Mouse (Mus musculus) midbrain, embryonic 16.5 days (tissue): ENCODE measurements around the gene Olfr598. TPM values are rescaled to one million over a fixed set of nuclear protein-coding genes. Genes with fewer than 3 reads are reported as not detected.
"Not testable (repeated sequence)": the region's sequence is repeated elsewhere in the genome, so short reads cannot be mapped to it uniquely, and the experiment has no call there.

Experiments
- ATAC-seq: fragments of 200-750 bp; cut with Nextera tagmentation; 2 replicates; pipeline ENCODE4 v1.8.0; 2017; ENCODE audit warnings: moderate TSS enrichment
- H3K27ac ChIP-seq: fragments of 300-500 bp; sonication (generic); 2 replicates; pipeline ENCODE4 v1.5.1; 2014; ENCODE audit warnings: mild to moderate bottlenecking, low read length, mixed read lengths
- H3K27me3 ChIP-seq: fragments of 300-500 bp; sonication (generic); 2 replicates; pipeline ENCODE4 v1.6.1; 2014; ENCODE audit warnings: low read depth, low read length, mixed read lengths; ENCODE audit not compliant: control insufficient read depth, insufficient read depth
- H3K36me3 ChIP-seq: fragments of 300-500 bp; sonication (generic); 2 replicates; pipeline ENCODE4 v1.6.1; 2014; ENCODE audit warnings: mild to moderate bottlenecking, low read length, moderate library complexity, mixed read lengths; ENCODE audit not compliant: control insufficient read depth, insufficient read depth
- H3K4me1 ChIP-seq: fragments of 300-500 bp; sonication (generic); 2 replicates; pipeline ENCODE4 v1.6.1; 2014; ENCODE audit warnings: mild to moderate bottlenecking, low read length, mixed read lengths; ENCODE audit not compliant: control insufficient read depth, insufficient read depth
- H3K4me2 ChIP-seq: fragments of 300-500 bp; sonication (generic); 2 replicates; pipeline ENCODE4 v1.6.1; 2014; ENCODE audit warnings: mild to moderate bottlenecking, low read length, mixed read lengths
- H3K4me3 ChIP-seq: fragments of 300-500 bp; sonication (generic); 2 replicates; pipeline ENCODE4 v1.5.1; 2014; ENCODE audit warnings: low read depth, mild to moderate bottlenecking, low read length, moderate library complexity, mixed read lengths
- H3K9ac ChIP-seq: fragments of 300-500 bp; sonication (generic); 2 replicates; pipeline ENCODE4 v1.6.1; 2014; ENCODE audit warnings: low read depth, low read length, mixed read lengths
- H3K9me3 ChIP-seq: fragments of 300-500 bp; sonication (generic); replicated peaks from 2 replicates; pipeline ENCODE4 v1.6.1; 2014; ENCODE audit warnings: mild to moderate bottlenecking, low read length, mixed read lengths; ENCODE audit not compliant: control insufficient read depth, poor library complexity, severe bottlenecking
- WGBS: fragments of 180-500 bp; shearing (Covaris S2); extraction: QIAGEN DNeasy Blood & Tissue Kit; methylation state at CpG from one replicate; pipeline ENCODE4 v1.1.7; 2014; 5-methylcytosine and 5-hydroxymethylcytosine counted together
- polyA plus RNA-seq: library from polyadenylated mRNA; unstranded; fragments of >200 nt; fragmentation: Nextera tagmentation; extraction: Ambion mirVana; gene quantifications from 2 replicates; pipeline ENCODE4 v1.2.1, GENCODE M21; 2015

The Olfr598 gene
- not detected in 2 replicates for polyA plus RNA-seq

- Histone ChIP-seq H3K4me2 (no peak within 1 kb of the TSS), H3K4me1 (no peaks in the 10 kb centered on the region), H3K36me3 (no peaks in the 10 kb centered on the region), H3K9ac (no peak within 1 kb of the TSS), H3K27me3 (no peaks in the 10 kb centered on the region), H3K4me3 (no peak within 1 kb of the TSS), H3K9me3 (no peaks in the 10 kb centered on the region), H3K27ac (no peak within 1 kb of the TSS)
- ATAC-seq, result no peak
These were observed at the start of gene Olfr598 for GRCm38 (mm10) chr7:103323268-103323667. Gene Olfr598, plus strand, starts transcription at chr7:103323568.

- not testable (repeated sequence) for H3K27me3 ChIP-seq, H3K9ac ChIP-seq, H3K4me1 ChIP-seq, H3K4me2 ChIP-seq, ATAC-seq, H3K9me3 ChIP-seq, H3K36me3 ChIP-seq, H3K27ac ChIP-seq, H3K4me3 ChIP-seq
- 79% methylated on average over 2 of the region's 2 CpGs for WGBS
These were observed 18.0 kb upstream of the Olfr598 start, which contains the start of gene Olfr596 for GRCm38 (mm10) chr7:103305348-103305747. Gene Olfr596, plus strand, starts transcription at chr7:103305648.

GRCm38 (mm10) chr7:103316015-103316414, 7.4 kb upstream of the Olfr598 start, which contains the start of gene Olfr597:
Gene Olfr597, plus strand, starts transcription at chr7:103316315.
- not testable (repeated sequence) for H3K27ac ChIP-seq, H3K9me3 ChIP-seq, H3K27me3 ChIP-seq, H3K4me1 ChIP-seq, ATAC-seq, H3K9ac ChIP-seq, H3K4me3 ChIP-seq, H3K36me3 ChIP-seq, H3K4me2 ChIP-seq
- WGBS, result 88% methylated on average over 2 of the region's 2 CpGs

GRCm38 (mm10) chr7:103335617-103336016, 12.2 kb downstream of the Olfr598 start, which contains the start of gene Olfr599:
Gene Olfr599, plus strand, starts transcription at chr7:103335917.
- H3K4me3 ChIP-seq, result no peak within 1 kb of the TSS
- H3K27me3 ChIP-seq, result no peaks in the 10 kb centered on the region
- no peaks in the 10 kb centered on the region for H3K4me1 ChIP-seq
- ATAC-seq, result no peak
- H3K9me3 ChIP-seq, result no peaks in the 10 kb centered on the region
- no peak within 1 kb of the TSS for H3K27ac ChIP-seq
- 91% methylated on average over 1 of the region's 1 CpGs for WGBS
- no peak within 1 kb of the TSS for H3K4me2 ChIP-seq
- H3K9ac ChIP-seq, result no peak within 1 kb of the TSS
- no peaks in the 10 kb centered on the region for H3K36me3 ChIP-seq

GRCm38 (mm10) chr7:103349569-103349968, 26.2 kb downstream of the Olfr598 start, which contains the start of gene Olfr600:
Gene Olfr600, minus strand, starts transcription at chr7:103349669.
- Histone ChIP-seq H3K27ac (no peak within 1 kb of the TSS), H3K4me1 (no peaks in the 10 kb centered on the region), H3K4me3 (no peak within 1 kb of the TSS), H3K9me3 (no peaks in the 10 kb centered on the region), H3K27me3 (no peaks in the 10 kb centered on the region), H3K36me3 (no peaks in the 10 kb centered on the region), H3K9ac (no peak within 1 kb of the TSS), H3K4me2 (no peak within 1 kb of the TSS)
- ATAC-seq, result no peak

GRCm38 (mm10) chr7:103362555-103362954, 39.2 kb downstream of the Olfr598 start, which contains the start of gene Olfr601:
Gene Olfr601, minus strand, starts transcription at chr7:103362655.
- H3K4me1 ChIP-seq, result no peaks in the 10 kb centered on the region
- WGBS, result 87% methylated on average over 1 of the region's 1 CpGs
- H3K36me3 ChIP-seq, result no peaks in the 10 kb centered on the region
- H3K4me2 ChIP-seq, result no peak within 1 kb of the TSS
- ATAC-seq, result no peak
- H3K27ac ChIP-seq, result no peak within 1 kb of the TSS
- H3K9ac ChIP-seq, result no peak within 1 kb of the TSS
- H3K4me3 ChIP-seq, result no peak within 1 kb of the TSS
- no peaks in the 10 kb centered on the region for H3K9me3 ChIP-seq
- no peaks in the 10 kb centered on the region for H3K27me3 ChIP-seq

Other genes starting within 250 kb of the Olfr598 start
- gene Olfr584, start 241.7 kb upstream of the Olfr598 start, polyA plus RNA-seq, result not detected in 2 replicates
- gene Olfr585, start 225.8 kb upstream of the Olfr598 start, polyA plus RNA-seq, result not detected in 2 replicates
- not detected in 2 replicates for gene Olfr586, start 197.9 kb upstream of the Olfr598 start, polyA plus RNA-seq
- not detected in 2 replicates for gene Olfr588-ps1, start 182.7 kb upstream of the Olfr598 start, polyA plus RNA-seq
- gene Olfr589, start 167.2 kb upstream of the Olfr598 start, polyA plus RNA-seq, result not detected in 2 replicates
- gene Olfr591, start 145.2 kb upstream of the Olfr598 start, polyA plus RNA-seq, result not detected in 2 replicates
- gene Olfr592, start 138.8 kb upstream of the Olfr598 start, polyA plus RNA-seq, result not detected in 2 replicates
- not detected in 2 replicates for gene Olfr593, start 111.7 kb upstream of the Olfr598 start, polyA plus RNA-seq
- not detected in 2 replicates for gene Olfr594, start 106.6 kb upstream of the Olfr598 start, polyA plus RNA-seq
- not detected in 2 replicates for gene Usp17ld, start 71.1 kb upstream of the Olfr598 start, polyA plus RNA-seq
- gene Olfr596, start 17.9 kb upstream of the Olfr598 start, polyA plus RNA-seq, result 0.06 TPM in 1 of 2 replicates, not detected in the other
- not detected in 2 replicates for gene Olfr597, start 7.3 kb upstream of the Olfr598 start, polyA plus RNA-seq
- not detected in 2 replicates for gene Olfr599, start 12.3 kb downstream of the Olfr598 start, polyA plus RNA-seq
- not detected in 2 replicates for gene Olfr600, start 26.1 kb downstream of the Olfr598 start, polyA plus RNA-seq
- not detected in 2 replicates for gene Olfr601, start 39.1 kb downstream of the Olfr598 start, polyA plus RNA-seq
- not detected in 2 replicates for gene Olfr603, start 62.6 kb downstream of the Olfr598 start, polyA plus RNA-seq
- not detected in 2 replicates for gene Usp17lc, start 91.5 kb downstream of the Olfr598 start, polyA plus RNA-seq
- gene Olfr605, start 121.9 kb downstream of the Olfr598 start, polyA plus RNA-seq, result not detected in 2 replicates
- gene Olfr606, start 125.5 kb downstream of the Olfr598 start, polyA plus RNA-seq, result not detected in 2 replicates
- not detected in 2 replicates for gene Olfr607, start 140.6 kb downstream of the Olfr598 start, polyA plus RNA-seq
- gene Olfr608, start 146.3 kb downstream of the Olfr598 start, polyA plus RNA-seq, result not detected in 2 replicates
- not detected in 2 replicates for gene Olfr609, start 174.5 kb downstream of the Olfr598 start, polyA plus RNA-seq
- not detected in 2 replicates for gene Olfr610, start 188.6 kb downstream of the Olfr598 start, polyA plus RNA-seq
- not detected in 2 replicates for gene Olfr611, start 197.3 kb downstream of the Olfr598 start, polyA plus RNA-seq
- not detected in 2 replicates for gene Olfr612, start 219.1 kb downstream of the Olfr598 start, polyA plus RNA-seq
- not detected in 2 replicates for gene Olfr613, start 224.5 kb downstream of the Olfr598 start, polyA plus RNA-seq
- gene Olfr615, start 232.5 kb downstream of the Olfr598 start, polyA plus RNA-seq, result not detected in 2 replicates
- not detected in 2 replicates for gene Olfr616, start 245.6 kb downstream of the Olfr598 start, polyA plus RNA-seq
- gene Olfr617, start 249.5 kb downstream of the Olfr598 start, polyA plus RNA-seq, result not detected in 2 replicates